Mouse (Mus musculus) urinary bladder, postnatal 36 days (tissue): Measurements from ENCODE around the gene Wnt5b.

Experiments used
- DNase-seq, 2 experiments: peaks; one replicate each; pipeline ENCODE4 v3.0.0; 2022; ENCODE audit warnings: low spot score in 2 of 2, mixed read lengths in 1 of 2

Wnt5b gene

GRCm38 (mm10) chr6:119417354-119417753 is 126.8 kb downstream of the Wnt5b start, which contains the start of gene Adipor2:
Adipor2 (minus strand) TSS chr6:119417704.
- DNase-seq: peak; percentile 71 to 87

- no peak for DNase-seq
These were observed 127.5 kb downstream of the Wnt5b start for GRCm38 (mm10) chr6:119416643-119417042.

- DNase-seq: no peak
These were observed 129.7 kb downstream of the Wnt5b start for GRCm38 (mm10) chr6:119414262-119415043.

- no peak for DNase-seq
These were observed 131.6 kb downstream of the Wnt5b start for GRCm38 (mm10) chr6:119412588-119412987.

GRCm38 (mm10) chr6:119411511-119411910 is 132.6 kb downstream of the Wnt5b start:
- DNase-seq: no peak

GRCm38 (mm10) chr6:119409766-119410165 is 134.4 kb downstream of the Wnt5b start:
- no peak for DNase-seq

GRCm38 (mm10) chr6:119408582-119408981 is 135.6 kb downstream of the Wnt5b start:
- DNase-seq: no peak

GRCm38 (mm10) chr6:119407818-119408217 is 136.3 kb downstream of the Wnt5b start:
- DNase-seq: no peak

GRCm38 (mm10) chr6:119406528-119406927 is 137.6 kb downstream of the Wnt5b start:
- no peak for DNase-seq

- no peak for DNase-seq
These were observed 138.8 kb downstream of the Wnt5b start for GRCm38 (mm10) chr6:119405310-119405709.

- DNase-seq: no peak
These were observed 139.3 kb downstream of the Wnt5b start for GRCm38 (mm10) chr6:119404854-119405253.

- DNase-seq: no peak
These were observed 141.2 kb downstream of the Wnt5b start for GRCm38 (mm10) chr6:119402976-119403375.

GRCm38 (mm10) chr6:119401545-119402304 is 142.4 kb downstream of the Wnt5b start:
- DNase-seq: no peak

- no peak for DNase-seq
These were observed 143.5 kb downstream of the Wnt5b start for GRCm38 (mm10) chr6:119400649-119401048.

GRCm38 (mm10) chr6:119399371-119399770 is 144.8 kb downstream of the Wnt5b start:
- DNase-seq: no peak

- DNase-seq: peak; percentile 77 to 91
These were observed 147.9 kb downstream of the Wnt5b start for GRCm38 (mm10) chr6:119396309-119396634.

GRCm38 (mm10) chr6:119395421-119396308 is 148.5 kb downstream of the Wnt5b start:
- peak; percentile 37 to 38 for DNase-seq

GRCm38 (mm10) chr6:119392836-119393235 is 151.3 kb downstream of the Wnt5b start:
- peak in 1 of 2 experiments; percentile 54 for DNase-seq

- no peak for DNase-seq
These were observed 153.4 kb downstream of the Wnt5b start for GRCm38 (mm10) chr6:119390728-119391127.

GRCm38 (mm10) chr6:119389089-119389488 is 155.1 kb downstream of the Wnt5b start:
- no peak for DNase-seq

GRCm38 (mm10) chr6:119388650-119389012 is 155.5 kb downstream of the Wnt5b start:
- DNase-seq: peak; percentile 92 to 93
